Mouse (Mus musculus) brain, embryonic 14.5 days (tissue): ENCODE measurements around the gene Vax1.

ENCODE experiments used
- CTCF ChIP-seq: fragments of 200-500 bp; IDR thresholded peaks from 2 replicates; pipeline ENCODE4 v1.5.1; 2012; ENCODE audit warnings: inconsistent platforms, mild to moderate bottlenecking, moderate library complexity, borderline replicate concordance; ENCODE audit not compliant: insufficient read depth, insufficient read length; ENCODE audit errors: extremely low read depth
- POLR2A ChIP-seq: fragments of 200-500 bp; IDR thresholded peaks from 2 replicates; pipeline ENCODE4 v1.6.1; 2012; ENCODE audit warnings: mild to moderate bottlenecking, inconsistent platforms, borderline replicate concordance; ENCODE audit not compliant: poor library complexity, insufficient read depth, insufficient read length, severe bottlenecking; ENCODE audit errors: extremely low read depth

GRCm38 (mm10) chr19:59198161-59198560 is 28.3 kb upstream of the Vax1 start:
- TF ChIP-seq POLR2A (no peak), CTCF (peak; percentile 76)
